Mouse (Mus musculus): Measurements from ENCODE around the gene Olfr159.
"Not testable (repeated sequence)": the region's sequence is repeated elsewhere in the genome, so short reads cannot be mapped to it uniquely, and the experiment has no call there.

The Olfr159 gene

GRCm38 (mm10) chr4:43770909-43771308 lies at the start of gene Olfr159:
TSS of gene Olfr159 (minus strand) at chr4:43771009.
- no peak for DNase-seq

DNA sequence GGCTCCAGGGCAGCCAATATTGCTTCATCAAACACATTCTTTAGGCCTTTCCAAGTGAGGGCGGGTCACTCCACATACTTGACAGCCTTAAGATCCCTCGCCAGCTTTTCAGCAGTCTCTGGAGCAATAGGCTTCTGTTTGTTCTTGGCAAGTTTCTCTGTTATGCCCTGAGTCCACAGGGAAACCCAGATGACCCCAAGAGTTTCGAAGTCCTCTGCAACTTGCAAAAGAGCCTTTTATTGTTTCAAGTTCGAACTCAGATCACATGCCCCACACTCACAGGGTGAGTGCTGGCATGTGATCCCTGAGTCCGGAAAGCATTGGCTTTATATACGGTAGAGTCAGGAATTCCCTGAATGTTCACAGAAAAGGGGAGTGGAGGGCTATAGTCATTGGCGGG lies 28.1 kb upstream of the Olfr159 start:
- DNase-seq = no peak

DNA sequence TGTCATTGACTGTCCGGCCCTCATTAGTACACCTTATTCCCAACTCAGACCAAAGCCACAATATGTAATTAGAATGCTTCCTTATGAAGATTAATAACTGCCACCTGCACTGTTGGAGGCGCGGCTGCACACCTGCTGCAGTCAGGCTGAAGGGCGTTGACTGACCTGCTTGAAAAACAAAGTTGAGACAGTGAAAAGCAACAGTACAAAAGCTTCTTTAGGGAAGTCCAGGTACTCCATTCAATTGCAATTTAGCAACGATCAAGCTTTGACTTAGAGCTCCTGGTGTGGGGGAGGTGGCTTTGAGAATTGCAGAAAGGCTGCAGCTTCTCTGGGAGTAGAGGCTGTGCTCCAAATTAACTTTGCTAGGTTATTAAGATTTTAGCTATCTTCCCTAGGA lies 25.0 kb upstream of the Olfr159 start:
- not testable (repeated sequence) for DNase-seq

- DNase-seq = no peak
These were observed 24.5 kb upstream of the Olfr159 start for GRCm38 (mm10) chr4:43795296-43795695.

GRCm38 (mm10) chr4:43772304-43772703 lies 1.5 kb upstream of the Olfr159 start:
- DNase-seq = no peak

GRCm38 (mm10) chr4:43771626-43772025 lies 817 bp upstream of the Olfr159 start:
- no peak for DNase-seq

DNA sequence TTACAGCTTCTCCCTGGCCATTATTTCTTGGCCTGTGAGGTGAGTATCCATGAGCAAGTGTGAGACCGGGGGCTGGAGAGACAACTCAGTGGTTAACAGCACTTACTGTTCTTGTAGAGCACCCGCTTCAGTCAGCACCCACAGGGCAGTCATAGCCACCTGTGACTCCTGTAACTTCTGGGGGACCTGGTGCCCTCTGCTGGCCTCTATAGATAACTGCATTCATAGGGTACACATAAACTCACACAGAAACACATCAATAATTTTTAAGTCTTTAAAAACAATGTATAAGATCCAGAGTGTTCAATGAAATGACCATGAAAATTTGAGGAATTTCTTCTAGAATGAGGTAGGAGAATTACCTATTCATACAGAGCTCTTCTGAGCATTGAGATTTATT lies 1.4 kb downstream of the Olfr159 start:
- no peak for DNase-seq

DNA sequence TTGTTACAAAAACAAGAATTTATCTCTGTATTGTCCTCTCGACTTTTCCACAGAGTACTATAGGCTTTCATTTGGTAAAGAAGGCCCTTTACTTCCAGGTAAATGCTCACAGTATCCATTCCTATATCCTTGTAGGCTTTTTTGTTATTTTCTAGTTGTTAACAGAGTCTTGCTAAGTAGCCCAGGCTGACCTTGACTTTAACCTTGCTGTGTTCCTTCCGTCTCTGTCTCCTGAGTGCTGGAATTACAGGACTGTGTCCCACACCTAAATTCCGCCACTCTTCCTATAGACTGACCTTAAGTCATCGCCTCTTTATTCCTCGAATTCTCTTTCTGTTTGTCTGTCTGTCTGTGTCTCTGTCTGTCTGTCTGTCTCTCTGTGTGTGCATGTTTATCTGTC lies 2.5 kb downstream of the Olfr159 start:
- DNase-seq = no peak

- peak; percentile 55 to 62 for DNase-seq
These were observed 7.4 kb downstream of the Olfr159 start for GRCm38 (mm10) chr4:43763410-43763809.

DNA sequence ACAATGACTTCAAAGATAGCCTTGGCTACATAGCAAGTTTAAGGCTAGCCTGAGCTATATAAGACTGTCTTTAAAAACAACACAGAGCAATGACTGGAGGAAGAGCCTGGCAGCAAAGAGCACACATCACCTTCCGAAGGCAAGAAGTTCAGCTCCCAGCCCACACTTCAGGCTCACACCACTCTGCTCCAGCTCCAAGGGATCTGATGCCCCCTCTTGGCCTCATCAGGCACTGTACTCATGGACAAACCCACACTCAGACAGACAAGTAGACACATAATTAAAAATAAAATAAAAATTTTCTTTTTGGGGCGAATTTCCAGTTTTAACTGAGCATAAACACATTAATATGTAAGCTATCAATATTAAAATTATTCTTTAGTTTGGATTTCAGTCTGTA lies 9.5 kb downstream of the Olfr159 start:
- no peak for DNase-seq

GRCm38 (mm10) chr4:43760460-43760859 lies 10.3 kb downstream of the Olfr159 start:
- DNase-seq = peak; percentile 10 to 51

GRCm38 (mm10) chr4:43759571-43760418 lies 11.0 kb downstream of the Olfr159 start:
- no peak for DNase-seq

DNA sequence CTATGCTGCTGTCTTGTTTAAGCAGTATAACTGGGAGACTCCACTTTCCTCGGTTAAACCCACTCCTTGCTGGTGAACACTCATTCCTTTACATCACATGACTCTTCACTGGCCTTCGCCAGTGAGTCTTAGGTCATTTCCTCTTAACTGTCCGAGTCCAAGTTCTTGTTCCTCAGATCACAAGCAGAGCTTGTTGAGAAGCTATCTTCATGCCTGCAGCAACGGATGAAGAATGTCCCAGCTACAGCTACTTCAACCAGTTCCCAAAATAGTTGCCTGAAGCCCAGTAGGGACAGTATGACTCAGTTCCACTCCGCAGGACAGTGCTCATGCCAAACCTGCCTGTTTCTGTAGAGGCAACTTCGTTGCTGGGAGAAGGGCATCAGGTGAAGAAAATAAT lies 13.6 kb downstream of the Olfr159 start:
- no peak for DNase-seq

- DNase-seq = peak; percentile 28 to 46
These were observed 25.6 kb downstream of the Olfr159 start for GRCm38 (mm10) chr4:43745187-43745586.

- DNase-seq = no peak
These were observed 27.7 kb downstream of the Olfr159 start for GRCm38 (mm10) chr4:43743099-43743498.

DNA sequence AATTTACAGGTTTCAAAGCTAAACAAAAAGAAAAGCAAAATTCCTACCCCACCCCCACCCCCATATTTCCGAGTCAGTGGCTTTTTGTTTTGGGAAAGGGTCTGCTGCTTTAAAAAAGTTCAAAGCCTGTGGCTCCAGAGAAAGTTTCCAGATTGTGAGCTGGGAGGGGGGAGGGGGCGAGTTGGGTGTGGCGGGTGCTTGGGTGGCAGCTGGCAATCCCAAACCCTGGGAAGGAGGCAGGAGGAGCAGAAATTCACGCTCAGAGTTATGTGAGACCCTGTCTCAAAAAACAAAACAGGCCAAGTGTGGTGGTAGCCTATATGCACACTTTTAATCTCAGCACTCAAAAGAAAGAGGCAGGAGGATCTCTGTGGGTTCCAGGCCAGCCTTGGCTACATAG lies 28.2 kb downstream of the Olfr159 start:
- no peak for DNase-seq

DNA sequence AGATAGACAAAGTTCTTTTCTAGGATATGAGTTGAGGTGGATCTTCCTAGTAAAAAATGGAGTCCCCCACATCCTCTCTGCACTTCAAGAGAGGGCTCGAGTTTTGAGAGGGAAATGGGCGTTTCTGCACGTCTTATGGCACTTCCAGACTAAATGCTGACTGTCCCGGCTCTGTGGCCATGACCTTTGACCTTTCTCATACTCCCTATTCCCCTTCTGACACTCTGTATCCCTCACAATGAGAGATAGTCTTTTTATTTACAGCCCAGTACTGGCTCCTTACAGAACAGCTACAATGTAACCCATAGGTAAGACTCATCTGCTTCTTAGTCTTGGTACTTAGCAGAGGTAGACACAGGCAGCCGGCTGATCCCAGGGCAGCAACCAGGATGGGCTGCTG lies 29.3 kb downstream of the Olfr159 start:
- no peak for DNase-seq

- DNase-seq = no peak
These were observed 31.7 kb downstream of the Olfr159 start for GRCm38 (mm10) chr4:43738989-43739674.

DNA sequence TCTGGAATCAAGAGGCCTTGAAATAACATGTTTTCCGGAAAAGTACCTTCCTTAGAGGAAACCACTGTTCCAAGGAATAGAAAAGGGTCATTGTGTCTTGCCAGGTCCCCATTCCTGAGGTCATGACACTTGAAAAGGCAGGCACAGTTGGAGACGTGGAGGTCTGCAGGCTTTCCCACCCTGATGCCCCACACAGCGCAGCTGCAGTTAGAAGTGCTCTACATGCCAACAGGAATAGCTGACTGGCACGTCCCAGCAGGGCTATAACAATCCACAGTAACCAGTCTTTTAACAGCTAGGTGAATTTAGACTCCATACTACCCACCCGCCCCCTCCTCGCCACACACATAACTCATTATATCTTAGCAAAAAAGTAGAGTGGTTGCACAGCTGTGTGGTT lies 33.7 kb downstream of the Olfr159 start:
- no peak for DNase-seq

GRCm38 (mm10) chr4:43733186-43733585 lies 37.6 kb downstream of the Olfr159 start:
- DNase-seq = no peak

DNA sequence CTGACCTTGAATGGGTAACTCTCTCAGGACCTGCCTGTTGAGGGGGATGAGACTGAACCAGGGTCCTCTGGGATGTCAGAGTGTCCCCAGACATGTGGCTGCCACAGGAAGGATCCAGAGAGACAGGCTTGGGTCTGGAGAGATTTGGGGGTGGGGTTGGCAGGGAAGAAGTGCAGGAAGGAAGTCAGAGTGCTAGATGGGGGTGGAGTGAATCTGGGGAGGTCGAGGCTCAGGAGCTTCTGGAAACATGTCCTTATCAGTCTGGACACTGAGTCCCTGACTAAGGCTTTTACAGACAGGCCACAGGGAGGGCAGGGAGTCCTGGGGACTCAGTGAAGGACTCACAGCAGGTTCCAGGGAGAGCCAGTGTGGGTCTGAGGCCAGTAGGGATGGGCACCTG lies 38.6 kb downstream of the Olfr159 start:
- DNase-seq = no peak

DNA sequence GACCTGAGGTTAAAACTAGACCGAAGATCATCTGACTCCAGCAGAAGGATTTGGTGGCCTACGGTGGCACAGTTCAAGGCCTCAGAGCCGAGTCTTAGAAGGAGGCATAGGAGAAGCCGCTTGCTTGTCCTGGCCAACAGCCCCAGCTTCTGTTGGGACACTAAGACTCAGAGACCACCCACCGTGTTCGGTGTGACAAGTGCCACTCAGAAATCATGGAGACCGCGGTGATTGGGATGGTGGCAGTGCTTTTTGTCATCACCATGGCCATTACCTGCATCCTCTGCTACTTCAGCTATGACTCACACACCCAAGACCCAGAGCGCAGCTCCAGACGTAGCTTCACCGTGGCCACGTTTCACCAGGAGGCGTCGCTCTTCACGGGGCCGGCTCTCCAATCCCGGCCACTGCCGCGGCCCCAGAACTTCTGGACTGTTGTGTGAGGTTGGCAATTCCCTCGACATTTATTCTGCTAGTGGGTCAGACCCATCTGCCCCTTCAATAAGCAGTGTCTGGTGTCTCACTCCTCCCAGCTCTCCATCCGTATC lies 40.0 kb downstream of the Olfr159 start:
- DNase-seq = no peak

DNA sequence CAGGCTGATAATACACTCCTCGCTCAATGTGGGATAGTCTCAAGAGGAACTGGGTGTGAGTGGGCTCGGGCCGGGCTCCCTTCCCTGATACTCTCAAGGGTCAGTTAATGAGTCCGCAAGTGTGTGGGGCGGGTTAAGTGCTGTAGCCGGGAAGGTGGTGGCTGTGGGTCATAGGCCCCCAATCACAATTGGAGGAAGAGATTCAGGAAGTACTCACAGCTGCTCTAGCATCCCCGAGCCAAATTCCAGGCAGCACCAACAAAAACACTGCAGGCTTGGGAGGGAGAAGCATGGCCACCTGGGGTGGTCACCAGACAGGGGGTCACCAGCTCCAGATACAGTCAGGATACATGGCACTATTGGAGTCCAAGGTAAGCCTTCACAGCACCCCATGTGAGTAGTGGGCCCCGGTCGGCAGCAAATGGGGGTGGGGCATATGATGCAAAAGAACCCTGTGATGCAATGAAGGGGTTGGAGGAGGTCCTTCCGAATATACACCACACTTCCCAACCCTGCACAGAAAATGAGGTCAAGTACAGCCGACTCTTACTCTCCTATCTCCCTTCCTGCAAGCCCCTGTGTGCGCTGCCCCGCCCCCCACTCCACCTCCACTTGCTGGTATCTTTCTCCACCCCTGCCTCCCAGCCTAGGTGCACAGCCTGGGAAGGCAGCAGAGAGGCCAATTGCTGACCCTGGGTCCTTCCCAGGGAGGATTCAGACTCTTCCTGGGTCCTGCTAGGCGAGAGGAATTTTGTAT lies 40.8 kb downstream of the Olfr159 start, which contains the start of gene Spaar:
Gene Spaar (plus strand): TSS at position 241 of the 757 bp plus-strand sequence.
- DNase-seq = no peak

All from cerebellum, postnatal 14 days (tissue).